Mouse (Mus musculus) midbrain, embryonic 13.5 days (tissue): ENCODE measurements around the gene Rpl9. TPM values are rescaled to one million over a fixed set of nuclear protein-coding genes. Genes with fewer than 3 reads are reported as not detected.

Source experiments
- ATAC-seq: fragments of 200-750 bp; cut with Nextera tagmentation; 2 replicates; pipeline ENCODE4 v1.8.0; 2017; ENCODE audit warnings: mild to moderate bottlenecking, moderate TSS enrichment, moderate library complexity
- H3K27ac ChIP-seq: fragments of 300-500 bp; sonication (generic); 2 replicates; pipeline ENCODE4 v1.5.1; 2015; ENCODE audit warnings: inconsistent platforms, mild to moderate bottlenecking, moderate library complexity
- H3K27me3 ChIP-seq: fragments of 300-500 bp; sonication (generic); 2 replicates; pipeline ENCODE4 v1.6.1; 2015; ENCODE audit warnings: mild to moderate bottlenecking, inconsistent platforms
- H3K36me3 ChIP-seq: fragments of 300-500 bp; sonication (generic); 2 replicates; pipeline ENCODE4 v1.6.1; 2015; ENCODE audit warnings: mild to moderate bottlenecking, inconsistent platforms
- H3K4me1 ChIP-seq: fragments of 300-500 bp; sonication (generic); replicated peaks from 2 replicates; pipeline ENCODE4 v1.6.1; 2015; ENCODE audit warnings: inconsistent platforms
- H3K4me2 ChIP-seq: fragments of 300-500 bp; sonication (generic); replicated peaks from 2 replicates; pipeline ENCODE4 v1.6.1; 2015; ENCODE audit warnings: moderate library complexity, mild to moderate bottlenecking, inconsistent platforms
- H3K4me3 ChIP-seq: fragments of 300-500 bp; sonication (generic); replicated peaks from 2 replicates; pipeline ENCODE4 v1.5.1; 2015; ENCODE audit warnings: mild to moderate bottlenecking, inconsistent platforms
- H3K9ac ChIP-seq: fragments of 300-500 bp; sonication (generic); replicated peaks from 2 replicates; pipeline ENCODE4 v1.6.1; 2015; ENCODE audit warnings: mild to moderate bottlenecking, inconsistent platforms
- H3K9me3 ChIP-seq: fragments of 300-500 bp; sonication (generic); 2 replicates; pipeline ENCODE4 v1.6.1; 2016; ENCODE audit warnings: mild to moderate bottlenecking, inconsistent platforms
- WGBS: fragments of 180-500 bp; shearing (Covaris S2); methylation state at CpG from one replicate; pipeline ENCODE4 v1.1.7; 2015; 5-methylcytosine and 5-hydroxymethylcytosine counted together
- polyA plus RNA-seq: library from polyadenylated mRNA; unstranded; fragments of >200 nt; fragmentation: Nextera tagmentation; extraction: Ambion mirVana; gene quantifications from 2 replicates; pipeline ENCODE4 v1.2.1, GENCODE M21; 2015

Rpl9 gene
- polyA plus RNA-seq: 684 and 687 TPM in 2 replicates

DNA sequence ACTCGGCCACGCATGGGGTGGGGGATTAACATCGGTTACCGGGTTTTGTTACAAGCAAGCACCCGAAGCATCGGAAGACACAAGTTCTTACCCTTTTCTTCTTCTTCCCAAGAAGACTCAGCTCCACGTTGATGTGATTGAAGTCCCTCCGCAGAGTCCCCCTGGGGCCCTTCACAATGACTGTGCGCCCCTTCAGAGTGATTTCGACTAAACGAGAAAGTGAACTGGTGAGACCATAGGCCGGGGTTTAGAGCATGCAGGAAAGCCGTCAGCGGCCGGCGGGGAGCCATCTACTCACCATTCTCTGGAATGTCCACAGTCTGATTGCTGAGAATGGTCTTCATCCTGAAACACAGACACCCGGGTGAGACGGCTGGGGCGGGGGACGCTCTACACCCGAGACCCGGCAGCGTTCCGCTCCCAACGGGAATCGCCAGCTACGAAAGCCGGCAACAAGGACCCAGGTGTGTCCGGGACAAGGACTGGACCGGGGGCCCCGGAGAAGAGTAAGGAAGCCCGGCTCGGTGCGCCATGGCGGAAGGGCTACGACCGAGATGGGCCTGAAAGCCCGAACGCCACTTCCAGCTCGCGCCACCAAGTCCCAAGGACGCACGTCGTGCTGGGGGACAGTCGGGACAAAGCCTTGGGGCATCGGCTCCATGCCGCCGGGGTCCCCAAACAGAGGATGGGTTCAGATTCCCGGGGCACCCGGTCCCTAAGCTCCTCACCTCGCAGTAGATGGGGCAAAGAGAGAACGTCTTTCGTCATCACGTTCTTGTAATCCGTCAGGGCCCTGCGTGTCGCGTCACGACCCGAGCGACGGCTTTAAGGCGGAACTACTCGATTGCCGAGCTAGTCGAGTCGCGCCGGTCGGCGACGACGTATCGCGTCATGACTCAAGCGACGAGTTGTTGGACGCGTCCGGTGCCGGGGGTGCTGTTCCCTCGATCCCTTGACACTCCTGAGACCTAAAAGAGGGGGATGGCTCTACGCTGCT lies at the start of gene Rpl9, which contains the start of gene Lias:
Rpl9 (minus strand) TSS at position 797 of the 997 bp plus-strand sequence.
Lias (plus strand) TSS at position 850 of the 997 bp plus-strand sequence.
- WGBS: under 1% methylated on average over 83 of the region's 83 CpGs
- ATAC-seq: peak; percentile 97

DNA sequence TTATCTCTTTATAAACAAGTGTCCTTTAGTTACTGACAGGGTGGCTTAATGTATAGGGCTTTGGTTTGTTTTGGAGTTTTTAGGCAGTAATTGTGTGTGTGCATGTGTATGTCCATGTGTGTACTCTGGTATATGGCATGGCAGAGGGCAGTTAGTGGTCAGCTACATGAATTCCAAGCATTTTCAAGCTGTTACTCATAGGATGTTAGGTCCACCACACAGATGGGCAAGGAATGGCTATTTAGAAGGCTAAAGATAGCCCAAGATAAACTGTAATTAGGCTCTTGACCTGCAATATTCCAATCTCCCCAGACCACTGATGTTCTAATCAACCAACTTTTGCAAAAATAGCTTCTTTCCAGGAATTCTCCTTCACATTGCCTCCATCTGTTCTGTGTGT lies 46.8 kb upstream of the Rpl9 start:
- no peaks in the 10 kb centered on the region for H3K9me3 ChIP-seq
- ATAC-seq: no peak
- H3K27ac ChIP-seq: no peak overlapping the region
- H3K4me2 ChIP-seq: no peak overlapping the region
- no peak overlapping the region for H3K4me3 ChIP-seq
- H3K4me1 ChIP-seq: peaks cover 18% of the 10 kb centered on the region
- H3K36me3 ChIP-seq: no peaks in the 10 kb centered on the region
- no peak overlapping the region for H3K9ac ChIP-seq
- H3K27me3 ChIP-seq: no peaks in the 10 kb centered on the region; the same call in 1 of the 2 replicates

More for the DNA sequence above, at the start of gene Rpl9, which contains the start of gene Lias:
- H3K4me3 ChIP-seq: peak within 1 kb of the TSS; percentile 98
- peaks cover 37% of the 10 kb centered on the region for H3K4me1 ChIP-seq
- H3K27ac ChIP-seq: peak within 1 kb of the TSS; percentile 93
- no peaks in the 10 kb centered on the region for H3K9me3 ChIP-seq
- H3K9ac ChIP-seq: peak within 1 kb of the TSS; percentile 99
- peak within 1 kb of the TSS; percentile 90 for H3K4me2 ChIP-seq
- peaks cover 45% of the 10 kb centered on the region for H3K36me3 ChIP-seq
- no peaks in the 10 kb centered on the region for H3K27me3 ChIP-seq

DNA sequence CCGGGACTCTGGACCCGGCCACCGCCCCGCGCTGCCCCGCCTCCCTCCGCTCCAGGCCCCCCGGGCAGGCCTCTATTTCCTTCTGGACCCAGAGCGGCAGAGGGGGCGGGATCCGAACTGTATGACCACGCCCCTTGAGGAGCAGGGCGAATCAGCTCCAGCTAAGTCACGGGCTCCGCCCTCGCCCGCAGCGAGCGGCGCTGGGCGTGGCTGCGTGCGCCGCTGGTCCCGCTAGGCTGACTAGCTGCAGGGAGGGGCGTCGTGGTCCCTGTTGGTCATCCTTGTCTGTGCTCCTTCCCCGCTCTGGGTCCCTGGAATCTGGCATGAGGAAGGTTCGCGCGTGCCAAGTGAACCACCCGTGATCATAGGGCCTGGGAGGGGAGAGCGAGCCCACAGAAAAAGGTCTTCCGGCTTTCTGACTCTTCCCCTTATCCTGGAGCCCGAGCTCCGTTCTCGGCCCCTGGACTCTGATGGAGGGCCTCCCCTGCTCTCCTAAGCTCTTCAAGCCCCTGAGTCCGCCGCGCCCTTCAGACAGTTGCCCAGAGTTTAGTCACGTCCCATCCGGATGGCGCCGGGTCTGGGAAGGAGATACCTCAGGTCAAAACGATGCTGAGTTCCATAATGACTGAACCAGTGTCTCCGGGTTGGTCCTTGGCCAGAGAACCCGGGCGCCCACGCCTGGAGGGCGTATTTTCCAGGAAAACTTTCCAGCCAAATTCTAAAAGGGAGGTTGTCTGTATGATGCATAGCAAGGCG lies 44.7 kb upstream of the Rpl9 start, which contains the start of gene Ugdh:
Ugdh (minus strand) TSS at position 144 of the 756 bp plus-strand sequence.
- H3K36me3 ChIP-seq: no peaks in the 10 kb centered on the region
- H3K9ac ChIP-seq: peak within 1 kb of the TSS; percentile 86
- H3K4me2 ChIP-seq: peak within 1 kb of the TSS; percentile 76
- H3K27me3 ChIP-seq: no peaks in the 10 kb centered on the region; the same call in 1 of the 2 replicates
- H3K4me3 ChIP-seq: peak within 1 kb of the TSS; percentile 79
- peak within 1 kb of the TSS; percentile 81 for H3K27ac ChIP-seq
- H3K4me1 ChIP-seq: peaks cover 26% of the 10 kb centered on the region
- peak; percentile 97 for ATAC-seq
- under 1% methylated on average over 49 of the region's 51 CpGs for WGBS
- H3K9me3 ChIP-seq: no peaks in the 10 kb centered on the region

DNA sequence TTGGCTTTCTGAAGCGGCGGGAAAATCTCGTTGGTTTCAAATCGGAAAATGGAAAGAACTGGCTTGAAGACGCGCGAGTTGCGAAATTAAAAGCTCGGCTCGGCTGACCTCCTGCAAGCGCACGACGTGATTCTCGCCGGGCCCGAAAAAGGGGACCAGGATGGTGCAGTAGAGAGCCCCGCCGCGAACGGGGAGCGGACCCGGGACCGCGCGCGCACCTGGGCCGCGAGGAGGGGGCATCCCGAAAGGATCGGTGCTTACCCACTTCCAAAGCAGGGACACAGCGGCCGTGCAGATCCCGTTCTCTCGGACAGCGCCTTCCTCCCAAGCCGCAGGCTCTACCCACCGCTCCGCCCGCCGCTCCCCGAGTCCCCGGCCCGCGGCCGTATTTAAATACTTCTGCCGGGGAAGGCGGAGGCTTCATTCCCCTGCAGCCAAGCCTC lies 44.1 kb upstream of the Rpl9 start:
- H3K27ac ChIP-seq: peak overlapping the region; percentile 81
- peak; percentile 80 for ATAC-seq
- peak overlapping the region; percentile 76 for H3K4me2 ChIP-seq
- peak overlapping the region; percentile 79 for H3K4me3 ChIP-seq
- no peaks in the 10 kb centered on the region for H3K9me3 ChIP-seq
- under 1% methylated on average over 47 of the region's 47 CpGs for WGBS
- peaks cover 29% of the 10 kb centered on the region for H3K4me1 ChIP-seq
- peak overlapping the region; percentile 86 for H3K9ac ChIP-seq
- H3K27me3 ChIP-seq: no peaks in the 10 kb centered on the region; the same call in 1 of the 2 replicates
- 0 out of 2 replicates have a peak, but pooled peaks cover 3% of the 10 kb centered on the region for H3K36me3 ChIP-seq

DNA sequence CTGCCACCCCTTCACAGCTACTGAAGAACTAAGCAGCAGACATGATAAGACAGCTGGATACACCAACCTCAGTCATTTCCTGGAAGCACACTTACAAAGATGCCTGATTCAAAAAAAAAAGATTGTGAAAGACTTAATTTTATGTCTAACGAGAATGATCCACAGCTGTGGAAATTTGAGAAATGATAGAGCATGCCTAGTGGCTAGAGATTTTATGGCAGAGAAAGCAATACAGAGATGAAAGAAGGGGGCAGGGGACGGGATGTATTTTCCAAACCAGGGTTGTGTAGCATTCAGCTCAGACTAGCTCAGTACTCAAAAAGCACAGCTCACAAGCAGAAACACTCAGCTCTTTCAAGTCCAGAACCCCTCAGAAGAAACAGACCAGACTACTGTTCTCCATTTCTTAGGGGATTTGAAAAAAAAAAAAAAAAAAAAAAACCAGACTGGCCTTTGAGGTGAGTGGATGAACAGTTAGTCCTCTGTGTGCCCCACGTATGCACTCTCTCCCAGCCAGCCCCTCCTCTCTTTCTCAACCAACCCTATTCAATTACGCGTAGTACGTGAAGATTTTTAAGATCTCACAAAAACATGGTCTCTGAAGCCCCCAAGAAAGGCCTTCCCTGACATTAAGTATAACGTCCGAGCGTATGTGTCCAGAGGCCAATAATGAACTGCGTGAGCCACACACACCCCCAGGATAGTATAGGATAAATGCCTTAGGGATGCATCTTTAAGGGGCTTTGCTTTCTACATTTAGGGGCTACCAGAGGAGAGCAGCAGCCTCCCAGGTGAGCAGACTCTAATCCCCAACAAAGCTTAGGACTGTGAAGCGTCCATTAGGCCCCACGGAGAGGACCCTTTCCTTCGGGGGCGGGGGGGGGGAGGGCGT lies 43.5 kb upstream of the Rpl9 start:
- no peaks in the 10 kb centered on the region; the same call in 1 of the 2 replicates for H3K27me3 ChIP-seq
- H3K4me1 ChIP-seq: peaks cover 29% of the 10 kb centered on the region
- H3K4me2 ChIP-seq: peak overlapping the region; percentile 76
- peak; percentile 19 for ATAC-seq
- peak overlapping the region; percentile 81 for H3K27ac ChIP-seq
- no peaks in the 10 kb centered on the region for H3K9me3 ChIP-seq
- H3K36me3 ChIP-seq: 0 out of 2 replicates have a peak, but pooled peaks cover 3% of the 10 kb centered on the region
- peak overlapping the region; percentile 86 for H3K9ac ChIP-seq
- H3K4me3 ChIP-seq: peak overlapping the region; percentile 79
- WGBS: 4% methylated on average over 15 of the region's 15 CpGs

DNA sequence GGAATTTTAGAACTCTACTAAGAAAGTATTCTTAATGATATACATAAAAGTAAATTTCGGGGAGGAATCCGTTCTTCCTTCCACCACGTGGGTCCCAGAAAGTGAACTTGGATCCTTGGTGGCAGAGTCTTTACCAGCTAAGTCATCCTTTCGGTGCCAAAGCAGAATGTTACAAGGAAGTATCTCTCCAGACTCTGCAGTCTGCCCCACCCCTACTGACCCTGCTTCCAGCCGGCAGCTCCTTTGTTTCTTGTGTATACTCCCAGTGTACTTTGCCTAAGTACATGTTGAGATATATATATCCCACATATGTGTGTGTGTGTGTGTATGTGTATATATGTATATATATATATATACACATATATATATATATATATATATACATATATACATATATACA lies 38.2 kb upstream of the Rpl9 start:
- Histone ChIP-seq H3K4me2 (no peak overlapping the region), H3K36me3 (peaks cover 27% of the 10 kb centered on the region), H3K9ac (no peak overlapping the region), H3K9me3 (no peaks in the 10 kb centered on the region), H3K4me1 (peaks cover 27% of the 10 kb centered on the region), H3K27me3 (no peaks in the 10 kb centered on the region), H3K4me3 (no peak overlapping the region), H3K27ac (no peak overlapping the region)
- no peak for ATAC-seq
- WGBS: 92% methylated on average over 5 of the region's 5 CpGs

DNA sequence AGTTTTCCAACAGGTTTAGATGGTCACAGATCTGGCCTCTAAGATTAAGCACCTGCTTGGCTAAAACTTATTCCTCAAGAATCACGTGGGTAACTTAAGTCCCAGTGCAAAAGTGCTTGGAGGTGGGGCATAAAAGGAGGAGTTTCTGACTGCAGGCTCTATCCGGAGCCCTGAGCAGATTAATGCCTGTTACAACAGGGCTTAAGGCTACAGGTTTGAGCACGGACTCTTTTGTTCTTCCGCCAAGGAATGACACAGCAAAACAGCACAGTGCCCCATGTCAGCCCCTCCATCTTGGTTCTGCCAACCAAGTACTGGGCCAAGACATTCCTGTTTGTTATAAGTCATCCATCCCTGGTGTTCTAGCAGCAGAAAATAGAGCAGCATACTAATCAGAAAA lies 37.1 kb upstream of the Rpl9 start:
- Histone ChIP-seq H3K36me3 (peaks cover 36% of the 10 kb centered on the region), H3K9me3 (no peaks in the 10 kb centered on the region), H3K4me1 (peaks cover 16% of the 10 kb centered on the region), H3K27ac (no peak overlapping the region), H3K27me3 (no peaks in the 10 kb centered on the region), H3K4me3 (no peak overlapping the region), H3K9ac (no peak overlapping the region), H3K4me2 (no peak overlapping the region)
- WGBS: 34% methylated on average over 4 of the region's 4 CpGs
- no peak for ATAC-seq

DNA sequence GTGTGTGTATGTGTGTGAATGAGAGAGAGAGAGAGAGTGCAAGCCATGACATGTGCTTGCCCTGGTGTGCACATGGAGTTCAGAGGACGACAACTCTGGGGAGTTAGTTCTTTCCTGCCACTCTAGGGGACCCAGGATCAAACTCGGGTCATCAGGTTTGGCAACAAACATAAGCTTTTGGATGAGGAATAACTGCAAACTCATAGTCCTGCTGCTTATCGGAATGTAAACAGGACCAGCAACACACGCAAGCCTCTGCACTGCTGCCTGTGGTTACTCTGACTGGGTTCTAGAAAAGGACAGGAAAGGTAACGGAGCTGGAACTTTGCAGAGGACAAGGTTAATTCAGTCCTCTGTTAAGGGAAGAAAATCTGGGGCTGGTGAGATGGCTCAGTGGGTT lies 34.0 kb upstream of the Rpl9 start:
- H3K4me3 ChIP-seq: no peak overlapping the region
- 0 out of 2 replicates have a peak, but pooled peaks cover 4% of the 10 kb centered on the region for H3K4me1 ChIP-seq
- H3K27me3 ChIP-seq: no peaks in the 10 kb centered on the region
- no peak overlapping the region for H3K27ac ChIP-seq
- no peak overlapping the region for H3K4me2 ChIP-seq
- WGBS: 90% methylated on average over 5 of the region's 5 CpGs
- H3K9me3 ChIP-seq: no peaks in the 10 kb centered on the region
- no peak for ATAC-seq
- H3K36me3 ChIP-seq: peaks cover 62% of the 10 kb centered on the region
- no peak overlapping the region for H3K9ac ChIP-seq

DNA sequence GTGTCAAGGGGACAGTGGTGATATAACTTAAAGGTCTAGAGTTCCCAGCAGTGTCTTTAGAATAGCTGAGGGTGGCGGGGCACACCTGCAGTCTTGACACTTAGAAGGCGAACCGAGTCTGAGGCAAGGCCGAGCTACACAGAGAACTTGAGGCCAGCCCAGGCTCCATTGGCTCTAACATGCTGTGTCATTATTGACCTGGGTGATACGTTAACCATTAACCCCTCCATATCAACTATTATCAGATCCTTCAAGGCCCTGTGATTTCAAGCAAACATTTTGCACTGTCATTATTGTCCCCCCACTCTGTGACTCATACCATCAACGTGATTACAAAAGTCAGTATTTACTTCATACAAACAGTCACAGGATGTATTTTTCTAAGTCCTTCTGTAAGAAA lies 33.0 kb upstream of the Rpl9 start:
- no peak overlapping the region for H3K4me3 ChIP-seq
- ATAC-seq: no peak
- no peak overlapping the region for H3K27ac ChIP-seq
- H3K9me3 ChIP-seq: no peaks in the 10 kb centered on the region
- H3K9ac ChIP-seq: no peak overlapping the region
- H3K4me1 ChIP-seq: 0 out of 2 replicates have a peak, but pooled peaks cover 4% of the 10 kb centered on the region
- peaks cover 70% of the 10 kb centered on the region for H3K36me3 ChIP-seq
- WGBS: 93% methylated on average over 6 of the region's 6 CpGs
- H3K27me3 ChIP-seq: no peaks in the 10 kb centered on the region
- H3K4me2 ChIP-seq: no peak overlapping the region

DNA sequence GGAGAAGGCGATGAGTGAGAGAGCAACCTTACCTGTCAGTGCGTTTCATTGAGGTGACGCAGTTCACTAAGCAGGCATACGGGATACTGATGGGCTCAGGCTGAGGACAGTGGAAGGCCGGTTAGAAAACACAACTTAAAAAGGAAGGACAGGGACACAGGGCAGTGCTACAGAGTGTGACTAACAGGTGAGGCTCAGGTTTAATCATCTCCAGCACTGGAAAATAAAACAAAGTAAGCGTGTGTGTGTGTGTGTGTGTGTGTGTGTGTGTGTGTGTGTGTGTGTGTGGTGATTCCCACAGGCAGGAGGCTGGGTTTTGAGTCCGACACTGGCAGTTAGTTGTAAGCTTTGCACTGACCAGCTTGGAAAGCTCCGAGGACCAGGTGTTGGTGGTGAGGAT lies 31.6 kb upstream of the Rpl9 start:
- H3K27ac ChIP-seq: no peak overlapping the region
- 96% methylated on average over 8 of the region's 8 CpGs for WGBS
- no peak overlapping the region for H3K9ac ChIP-seq
- H3K9me3 ChIP-seq: no peaks in the 10 kb centered on the region
- H3K36me3 ChIP-seq: peaks cover 81% of the 10 kb centered on the region
- H3K4me2 ChIP-seq: no peak overlapping the region
- ATAC-seq: no peak
- no peak overlapping the region for H3K4me3 ChIP-seq
- no peaks in the 10 kb centered on the region for H3K27me3 ChIP-seq
- H3K4me1 ChIP-seq: no peaks in the 10 kb centered on the region

DNA sequence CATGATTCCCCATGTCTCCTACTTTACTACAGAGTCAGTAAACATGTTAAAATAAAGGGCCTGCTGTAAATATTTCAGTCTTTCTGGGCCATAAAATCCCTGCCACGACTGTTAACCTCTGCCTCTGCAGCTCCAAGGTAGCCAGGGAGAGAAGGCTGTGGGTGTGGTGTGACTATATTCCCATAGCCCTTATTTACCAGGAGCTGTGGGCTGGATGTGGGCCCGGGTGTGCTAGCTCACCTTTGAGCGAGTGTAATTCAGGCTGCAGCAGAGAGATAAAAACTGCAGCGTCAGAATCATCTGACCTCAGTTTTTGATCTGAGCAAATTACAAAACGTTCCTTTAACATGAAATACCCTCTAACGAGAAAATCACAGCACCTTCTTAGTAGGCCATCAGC lies 29.6 kb upstream of the Rpl9 start:
- Histone ChIP-seq H3K4me2 (no peak overlapping the region), H3K4me1 (peaks cover 5% of the 10 kb centered on the region), H3K9me3 (no peaks in the 10 kb centered on the region), H3K9ac (no peak overlapping the region), H3K27ac (no peak overlapping the region), H3K4me3 (no peak overlapping the region), H3K36me3 (peaks cover 85% of the 10 kb centered on the region), H3K27me3 (no peaks in the 10 kb centered on the region)
- 87% methylated on average over 6 of the region's 6 CpGs for WGBS
- no peak for ATAC-seq
